Mouse (Mus musculus) layer of hippocampus, adult 18-20 months (tissue): ENCODE data around the gene Inafm1. TPM values are rescaled to one million over a fixed set of nuclear protein-coding genes. Genes with fewer than 3 reads are reported as not detected.
"Not testable (repeated sequence)": the region's sequence is repeated elsewhere in the genome, so short reads cannot be mapped to it uniquely, and the experiment has no call there.

Experiments used
- DNase-seq, 2 experiments: peaks; one replicate each; pipeline ENCODE4 v3.0.0; 2022; ENCODE audit warnings: low spot score in 2 of 2
- total RNA-seq, 2 experiments: library from RNA; stranded (reverse); gene quantifications; 2 replicates each; pipeline ENCODE4 v1.2.3; 2021

The Inafm1 gene
- total RNA-seq, 2 experiments from 2014 or later: 31.9 to 34.8 TPM

- no peak for DNase-seq
These were observed 9.6 kb downstream of the Inafm1 start for GRCm38 (mm10) chr7:16263843-16264242.

- peak; percentile 50 to 86 for DNase-seq
These were observed 10.2 kb downstream of the Inafm1 start for GRCm38 (mm10) chr7:16263015-16263787.

- DNase-seq: no peak
These were observed 12.3 kb downstream of the Inafm1 start for GRCm38 (mm10) chr7:16261097-16261496.

- DNase-seq: no peak
These were observed 14.3 kb downstream of the Inafm1 start, which contains the start of gene C5ar1 for GRCm38 (mm10) chr7:16259110-16259590. TSS of gene C5ar1 (minus strand) at chr7:16259540.

GRCm38 (mm10) chr7:16257830-16258229 lies 15.6 kb downstream of the Inafm1 start:
- no peak for DNase-seq

GRCm38 (mm10) chr7:16255963-16256362 lies 17.5 kb downstream of the Inafm1 start:
- DNase-seq: not testable (repeated sequence)

- DNase-seq: no peak
These were observed 19.2 kb downstream of the Inafm1 start for GRCm38 (mm10) chr7:16254195-16254594.

- DNase-seq: no peak
These were observed 22.7 kb downstream of the Inafm1 start for GRCm38 (mm10) chr7:16250687-16251086.

GRCm38 (mm10) chr7:16245958-16246357 lies 27.5 kb downstream of the Inafm1 start:
- no peak for DNase-seq

GRCm38 (mm10) chr7:16244067-16244466 lies 29.4 kb downstream of the Inafm1 start, which contains the start of gene C5ar2:
TSS of gene C5ar2 (minus strand) at chr7:16244154.
- DNase-seq: no peak

- DNase-seq: no peak
These were observed 31.2 kb downstream of the Inafm1 start for GRCm38 (mm10) chr7:16242198-16242597.

- DNase-seq: no peak
These were observed 31.6 kb downstream of the Inafm1 start for GRCm38 (mm10) chr7:16241787-16242186.

- no peak for DNase-seq
These were observed 32.5 kb downstream of the Inafm1 start for GRCm38 (mm10) chr7:16240978-16241303.

GRCm38 (mm10) chr7:16240281-16240977 lies 33.0 kb downstream of the Inafm1 start:
- no peak for DNase-seq

GRCm38 (mm10) chr7:16239554-16239997 lies 33.8 kb downstream of the Inafm1 start:
- no peak for DNase-seq

- DNase-seq: no peak
These were observed 43.5 kb downstream of the Inafm1 start for GRCm38 (mm10) chr7:16229869-16230268.

Other genes with a start within 250 kb of the Inafm1 start
- gene Bicra, start 225.7 kb downstream of the Inafm1 start, total RNA-seq: 10 to 100 TPM; 19.6 to 20.7 TPM
- under 1 TPM; 0.41 to 0.89 TPM for gene Zfp541, start 211.8 kb downstream of the Inafm1 start, total RNA-seq
- gene Napa, start 175.2 kb downstream of the Inafm1 start, total RNA-seq: 100 to 1,000 TPM; 293 to 307 TPM
- gene Kptn, start 153.7 kb downstream of the Inafm1 start, total RNA-seq: 10 to 100 TPM; 34.2 to 34.3 TPM
- gene Slc8a2, start 143.8 kb downstream of the Inafm1 start, total RNA-seq: 100 to 1,000 TPM; 277 to 290 TPM
- gene Meis3, start 98.5 kb downstream of the Inafm1 start, total RNA-seq: 10 to 100 TPM; 33.7 to 38.2 TPM
- gene Dhx34, start 51.6 kb downstream of the Inafm1 start, total RNA-seq: 10 to 100 TPM; 10.7 to 12.5 TPM
- under 1 TPM; 0.56 to 0.67 TPM for gene C5ar2, start 29.5 kb downstream of the Inafm1 start, total RNA-seq
- 1 to 10 TPM; 1.2 to 1.6 TPM for gene C5ar1, start 14.1 kb downstream of the Inafm1 start, total RNA-seq
- 10 to 100 TPM; 72.4 to 80.2 TPM for gene Ccdc9, start 13.2 kb upstream of the Inafm1 start, total RNA-seq
- 10 to 100 TPM in 1 of 2 experiments, 1 to 10 TPM in 1; 8.2 to 12.4 TPM for gene Bbc3, start 34.8 kb upstream of the Inafm1 start, total RNA-seq
- 100 to 1,000 TPM in 1 of 2 experiments, 10 to 100 TPM in 1; 95.4 to 100 TPM for gene Sae1, start 114.2 kb upstream of the Inafm1 start, total RNA-seq
- 10 to 100 TPM; 55.9 to 56.9 TPM for gene Zc3h4, start 127.3 kb upstream of the Inafm1 start, total RNA-seq
- gene Tmem160, start 179.2 kb upstream of the Inafm1 start, total RNA-seq: 10 to 100 TPM; 63.6 to 66.4 TPM
- 10 to 100 TPM; 14.5 to 17.6 TPM for gene Npas1, start 204.1 kb upstream of the Inafm1 start, total RNA-seq